Mouse (Mus musculus): ENCODE data around the gene Grik3.

DNA sequence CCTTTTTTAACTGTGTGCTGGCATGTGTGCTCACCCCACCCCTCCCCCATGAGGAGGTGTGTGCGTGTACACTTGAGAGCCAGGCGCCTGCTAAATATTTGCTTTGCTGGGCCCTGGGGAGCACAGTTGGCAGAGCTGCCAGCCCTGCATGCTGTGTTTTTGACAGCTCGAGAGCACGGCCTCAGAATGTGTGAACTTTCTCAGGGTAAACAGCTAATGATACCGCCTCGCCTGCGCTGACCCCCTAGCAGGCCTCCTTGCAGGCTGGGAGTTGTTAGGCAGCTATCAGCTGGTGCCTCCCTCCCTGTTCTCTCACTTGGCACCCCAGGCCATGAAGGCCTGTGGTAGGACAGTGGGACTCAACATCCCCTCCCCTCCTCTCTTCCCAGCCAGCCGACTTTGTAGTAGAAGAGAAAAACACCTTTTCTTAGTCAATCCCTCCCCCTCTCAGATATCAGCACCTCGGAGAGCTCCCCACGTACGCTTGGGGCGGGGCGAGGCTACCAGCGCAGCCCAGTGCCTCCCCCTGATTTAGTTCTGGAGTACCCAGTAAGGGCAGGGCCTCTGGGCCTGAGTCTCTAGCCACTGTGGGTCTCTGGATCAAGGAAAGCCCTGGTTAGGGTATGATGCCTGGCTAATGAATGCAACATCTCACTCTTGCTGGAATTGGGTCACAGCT, 99.9 kb downstream of the Grik3 start:
- TF ChIP-seq EP300 (IDR thresholded peaks at IDR 0.05; ENCODE audit: low read depth) (no peak), CTCF (IDR thresholded peaks at IDR 0.05; ENCODE audit: low read depth) (no peak)
